Mouse (Mus musculus) adrenal gland, adult 18-20 months (tissue): ENCODE measurements around the gene Insl6. TPM values are rescaled to one million over a fixed set of nuclear protein-coding genes. Genes with fewer than 3 reads are reported as not detected.

Experiments used
- DNase-seq, 2 experiments: peaks; one replicate each; pipeline ENCODE4 v3.0.0; 2021 to 2022; ENCODE audit warnings: low spot score in 2 of 2
- long read RNA-seq, 2 experiments: library from polyadenylated mRNA; stranded (forward); transcript quantifications; one replicate each; pipeline ENCODE4 v2.0.0; 2021
- total RNA-seq, 2 experiments: library from RNA; stranded (reverse); gene quantifications; 1 replicate in 1 of 2; 2 replicates in 1 of 2; pipeline ENCODE4 v1.2.3; 2021

Insl6 gene
- total RNA-seq: 1 to 10 TPM in 1 of 2 experiments, under 1 TPM in 1; 0.76 to 1.5 TPM
- long read RNA-seq, experiment 1: 0 reads
- long read RNA-seq, experiment 2: 0 reads

DNA sequence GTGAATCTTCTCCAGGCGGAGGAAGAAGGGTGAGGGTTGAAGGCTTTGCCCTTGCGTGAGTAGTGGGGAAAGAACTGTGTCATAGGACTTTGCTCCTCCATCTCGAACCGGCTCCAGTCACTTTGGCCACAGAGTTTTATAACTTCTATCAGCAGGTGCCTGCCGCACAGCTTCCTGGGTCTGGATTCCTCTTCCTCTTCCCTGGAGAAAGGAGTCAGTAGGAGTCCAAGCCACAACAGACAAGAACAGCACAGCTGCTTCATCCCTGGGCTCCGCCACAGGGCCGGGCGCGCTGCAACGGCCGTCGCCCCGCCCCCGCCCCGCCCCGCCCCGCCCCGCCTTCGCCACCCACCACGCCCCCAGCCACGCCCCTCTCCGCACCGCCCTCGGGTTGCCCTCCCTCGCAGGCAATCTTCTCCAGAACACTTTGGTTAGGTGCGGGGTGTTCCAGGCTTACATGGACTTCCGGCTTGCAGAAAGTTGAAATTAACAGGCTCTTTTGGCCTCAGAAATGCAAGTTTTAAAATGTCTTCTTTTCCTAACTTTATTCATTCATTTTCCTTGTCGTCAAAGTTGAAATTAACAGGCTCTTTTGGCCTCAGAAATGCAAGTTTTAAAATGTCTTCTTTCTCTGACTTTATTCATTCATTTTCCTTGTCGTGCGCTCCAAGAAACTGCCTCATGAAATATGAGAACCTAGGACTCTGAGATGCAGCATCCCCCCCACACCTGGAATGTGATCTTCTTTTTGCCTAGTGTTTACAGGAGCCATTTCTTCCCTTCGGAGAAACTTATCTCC, at the start of gene Insl6:
Gene Insl6 (minus strand): TSS at position 304 of the 799 bp plus-strand sequence.
- peak; percentile 61 to 69 for DNase-seq

DNA sequence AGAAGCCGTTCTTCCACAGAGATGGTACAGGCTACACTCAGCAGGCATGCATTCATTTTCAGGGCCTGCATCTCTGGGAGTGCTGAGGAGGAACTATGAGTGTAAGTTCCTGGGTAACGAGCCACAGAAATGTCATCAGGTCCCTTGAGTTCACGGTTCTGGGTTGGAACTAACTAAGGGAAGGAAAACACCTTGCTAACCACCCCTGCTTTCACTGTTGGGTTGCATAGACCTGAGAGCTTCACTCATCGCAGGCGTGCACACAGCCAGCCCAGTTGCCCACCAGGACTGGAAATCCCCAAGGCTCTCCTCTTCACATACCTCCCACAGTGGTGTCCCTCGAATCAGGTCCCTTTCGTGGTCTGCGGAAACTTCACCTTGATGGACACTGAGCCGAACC, 49.8 kb upstream of the Insl6 start:
- no peak for DNase-seq

DNA sequence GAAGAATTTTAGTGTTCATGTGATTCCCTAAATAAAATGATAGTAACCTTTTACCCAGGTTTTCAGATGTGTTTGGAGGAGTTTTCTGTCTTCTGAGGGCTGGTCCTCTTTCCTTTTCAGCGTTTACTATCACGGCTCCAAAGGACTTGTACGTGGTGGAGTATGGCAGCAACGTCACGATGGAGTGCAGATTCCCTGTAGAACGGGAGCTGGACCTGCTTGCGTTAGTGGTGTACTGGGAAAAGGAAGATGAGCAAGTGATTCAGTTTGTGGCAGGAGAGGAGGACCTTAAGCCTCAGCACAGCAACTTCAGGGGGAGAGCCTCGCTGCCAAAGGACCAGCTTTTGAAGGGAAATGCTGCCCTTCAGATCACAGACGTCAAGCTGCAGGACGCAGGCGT, 48.3 kb upstream of the Insl6 start:
- DNase-seq: no peak

DNA sequence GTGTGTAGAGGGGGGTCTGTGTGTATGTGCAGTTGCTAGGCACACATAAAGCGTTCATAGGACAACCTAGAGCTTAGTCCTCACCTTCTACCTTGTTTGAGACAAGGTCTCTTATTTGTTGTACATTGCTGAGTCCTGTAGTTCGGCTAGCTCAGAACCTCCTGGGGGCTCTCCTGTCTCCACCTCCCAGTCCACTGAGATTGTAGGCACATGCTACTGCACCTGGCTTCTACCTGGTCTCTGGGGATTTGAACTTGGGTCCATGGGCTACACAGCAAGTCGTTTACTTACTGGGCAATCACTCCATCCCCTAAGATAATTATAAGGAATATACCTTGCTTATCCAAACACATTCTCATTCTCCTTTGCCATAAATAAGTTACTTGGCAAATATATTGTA, 47.5 kb upstream of the Insl6 start:
- DNase-seq: no peak

DNA sequence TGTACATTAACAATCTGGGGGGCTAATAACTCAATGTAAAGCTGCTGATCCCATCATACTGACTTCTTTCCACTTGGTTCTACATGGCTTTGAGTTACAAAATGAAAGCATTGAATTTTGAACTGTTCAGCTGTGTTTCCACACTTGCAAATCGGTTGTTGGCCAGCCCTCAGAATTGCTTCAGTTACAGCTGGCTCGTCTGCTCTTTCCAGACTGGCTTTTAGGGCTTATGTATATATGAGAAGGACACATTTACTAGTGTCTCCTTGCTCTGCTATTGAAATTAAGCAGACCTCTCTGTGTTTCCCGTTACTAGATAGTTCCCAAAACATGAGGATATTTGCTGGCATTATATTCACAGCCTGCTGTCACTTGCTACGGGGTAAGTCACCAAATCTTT, 47.0 kb upstream of the Insl6 start:
- DNase-seq: no peak

- DNase-seq: no peak
Measured at GRCm38 (mm10) chr19:29371284-29372081, 46.3 kb upstream of the Insl6 start.

GRCm38 (mm10) chr19:29370545-29371283, 45.6 kb upstream of the Insl6 start:
- DNase-seq: no peak

- DNase-seq: no peak
Measured at GRCm38 (mm10) chr19:29370112-29370511, 45.0 kb upstream of the Insl6 start.

DNA sequence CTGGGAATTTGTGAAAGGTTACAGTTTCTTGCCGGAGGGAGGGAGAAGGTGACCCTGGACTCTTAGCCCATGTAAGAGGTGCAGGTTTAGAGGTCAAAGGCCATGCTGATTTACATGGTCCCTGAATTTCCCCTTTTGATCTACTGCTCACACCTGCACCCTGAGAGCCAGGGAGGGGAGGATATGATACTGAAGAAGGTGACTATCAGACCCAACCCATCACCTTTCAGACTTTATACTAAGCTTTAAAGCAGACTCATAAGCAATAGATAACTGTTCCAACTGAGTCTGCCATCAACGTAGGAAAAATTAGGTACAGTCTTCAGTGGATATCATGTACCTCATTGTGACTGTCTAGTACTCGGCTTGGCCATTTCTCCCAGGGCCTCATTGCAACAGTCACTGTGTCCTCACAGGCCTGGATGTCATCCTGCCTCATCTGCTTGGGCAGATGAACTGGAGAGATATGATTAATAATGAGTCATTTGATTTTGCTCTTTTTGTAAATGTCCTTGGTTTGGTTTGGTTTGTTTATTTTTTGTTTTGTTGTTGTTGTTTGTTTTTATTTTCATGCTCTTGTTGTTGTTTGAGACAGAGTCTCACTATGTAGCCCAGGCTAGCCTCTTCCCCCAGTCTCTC, 43.6 kb upstream of the Insl6 start:
- no peak for DNase-seq

DNA sequence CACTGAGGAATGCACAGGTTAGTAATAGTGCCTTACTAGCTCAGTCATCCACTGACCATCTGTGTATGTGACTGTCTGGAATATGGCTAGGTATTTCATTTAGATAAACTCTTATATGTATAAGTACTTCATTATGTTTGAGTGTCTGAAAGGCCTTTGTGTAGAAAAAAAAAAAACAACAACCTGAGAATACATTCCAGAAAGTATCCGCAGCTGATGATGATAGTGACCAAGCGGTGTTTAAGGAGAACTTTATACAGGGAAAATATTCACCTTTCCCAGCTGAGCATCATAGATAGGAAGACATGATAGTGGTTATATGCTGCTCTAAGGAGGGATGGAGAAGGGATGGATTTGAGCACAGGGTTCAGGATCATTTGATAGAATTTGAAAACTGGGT, 42.9 kb upstream of the Insl6 start:
- no peak for DNase-seq

DNA sequence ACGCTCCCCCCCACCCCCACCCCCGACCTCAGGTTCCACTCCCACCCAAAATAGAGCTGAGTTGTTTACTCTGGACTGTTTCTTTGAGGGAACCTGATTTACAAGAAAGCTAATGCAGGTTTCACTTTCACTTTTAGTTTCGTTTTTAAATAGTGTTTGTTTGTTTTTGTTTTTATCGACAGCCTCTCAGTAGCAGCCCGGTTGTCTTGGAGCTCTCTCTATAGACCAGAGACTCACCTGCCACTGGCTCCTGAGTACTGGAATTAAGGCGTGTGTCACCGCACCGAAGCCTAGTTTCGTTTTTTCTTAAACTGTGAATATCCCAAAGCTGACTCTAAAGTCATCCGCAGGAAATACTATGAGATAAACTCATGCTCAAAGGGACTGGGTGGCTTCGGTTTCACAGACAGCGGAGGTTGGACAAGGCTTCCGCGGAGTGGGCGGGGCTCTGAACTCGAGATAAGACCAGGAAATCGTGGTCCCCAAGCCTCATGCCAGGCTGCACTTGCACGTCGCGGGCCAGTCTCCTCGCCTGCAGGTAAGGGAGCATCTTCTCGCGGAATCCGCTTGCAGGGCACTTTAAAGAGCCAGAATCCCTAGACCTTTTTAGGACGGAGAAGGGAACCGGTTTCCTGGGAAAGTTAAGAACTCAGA, 41.9 kb upstream of the Insl6 start, which contains the start of the genes Plgrkt and Cd274:
Gene Plgrkt (minus strand): TSS at position 422 of the 654 bp plus-strand sequence.
Gene Cd274 (plus strand): TSS at position 487 of the 654 bp plus-strand sequence.
- peak; percentile 68 to 76 for DNase-seq

DNA sequence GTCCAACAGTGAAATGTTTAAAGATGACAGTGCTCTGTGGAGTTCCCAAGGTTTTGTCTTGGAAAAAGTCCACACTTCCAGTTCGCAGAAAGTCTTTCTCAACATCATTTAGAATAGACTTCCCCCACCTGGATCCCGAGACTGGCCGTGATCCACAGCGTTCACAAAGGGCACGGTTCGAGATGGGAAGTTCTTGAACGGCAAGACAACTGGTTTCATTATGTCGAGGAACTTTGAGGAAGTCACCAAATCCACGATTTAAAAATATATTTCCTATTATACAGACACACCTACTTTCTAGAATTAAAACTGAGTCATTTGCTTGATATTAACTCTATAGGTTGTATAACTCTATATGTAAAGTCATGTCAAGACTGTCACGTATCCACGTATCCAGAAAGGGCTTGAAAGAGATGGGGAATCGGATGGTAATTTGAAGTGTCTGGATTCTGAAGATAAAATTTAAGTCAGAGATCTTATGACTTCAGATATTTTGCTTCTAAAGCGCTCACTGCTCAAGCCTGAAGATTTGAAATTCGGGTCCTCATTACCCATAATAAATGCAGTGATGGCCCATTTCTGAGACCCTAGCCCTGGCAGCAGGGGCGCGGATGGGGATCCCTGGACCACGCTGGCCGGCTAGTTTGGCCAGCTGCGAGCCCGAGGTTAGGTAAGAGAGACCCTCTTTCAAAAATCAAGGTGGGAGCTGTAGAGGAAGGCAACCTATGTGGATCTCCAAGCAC, 41.2 kb upstream of the Insl6 start:
- no peak for DNase-seq

DNA sequence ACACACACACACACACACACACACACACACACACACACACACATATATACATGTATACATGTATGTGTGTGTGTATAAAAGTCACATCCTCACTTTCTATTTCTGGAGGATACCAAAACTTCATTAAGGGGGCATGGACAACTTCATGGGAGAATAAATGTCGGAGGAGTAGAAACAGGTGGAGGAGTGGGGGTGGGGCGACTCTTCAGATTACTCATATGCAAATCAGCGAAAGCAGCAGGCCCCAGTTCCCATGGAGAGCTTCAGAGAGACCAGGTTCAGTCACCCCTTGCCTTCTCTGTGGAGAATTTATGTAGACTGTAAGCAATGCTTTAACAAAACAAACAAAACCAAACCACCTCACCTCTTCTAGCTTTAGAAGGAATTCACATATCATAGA, 39.9 kb upstream of the Insl6 start:
- no peak for DNase-seq

- no peak for DNase-seq
Measured at GRCm38 (mm10) chr19:29364076-29364475, 38.9 kb upstream of the Insl6 start.

DNA sequence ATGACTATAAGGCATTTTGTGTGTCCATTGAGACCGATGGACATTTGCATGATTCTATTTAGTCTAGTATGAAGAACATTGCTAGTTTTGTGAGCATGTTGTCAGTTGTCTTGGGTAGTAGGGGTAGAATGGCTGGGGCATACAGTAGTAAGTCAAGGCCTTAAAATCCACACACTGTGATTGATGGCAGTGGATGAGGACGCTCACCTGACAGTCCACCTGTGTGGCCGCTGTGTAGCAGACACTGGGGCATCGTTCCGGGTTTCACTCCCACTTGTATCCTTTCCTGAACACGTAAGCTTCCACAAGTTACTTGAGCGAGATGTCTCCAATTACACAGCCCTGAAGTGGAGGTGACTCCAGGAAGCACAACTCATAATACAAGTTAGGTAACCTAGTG, 38.4 kb upstream of the Insl6 start:
- DNase-seq: no peak

DNA sequence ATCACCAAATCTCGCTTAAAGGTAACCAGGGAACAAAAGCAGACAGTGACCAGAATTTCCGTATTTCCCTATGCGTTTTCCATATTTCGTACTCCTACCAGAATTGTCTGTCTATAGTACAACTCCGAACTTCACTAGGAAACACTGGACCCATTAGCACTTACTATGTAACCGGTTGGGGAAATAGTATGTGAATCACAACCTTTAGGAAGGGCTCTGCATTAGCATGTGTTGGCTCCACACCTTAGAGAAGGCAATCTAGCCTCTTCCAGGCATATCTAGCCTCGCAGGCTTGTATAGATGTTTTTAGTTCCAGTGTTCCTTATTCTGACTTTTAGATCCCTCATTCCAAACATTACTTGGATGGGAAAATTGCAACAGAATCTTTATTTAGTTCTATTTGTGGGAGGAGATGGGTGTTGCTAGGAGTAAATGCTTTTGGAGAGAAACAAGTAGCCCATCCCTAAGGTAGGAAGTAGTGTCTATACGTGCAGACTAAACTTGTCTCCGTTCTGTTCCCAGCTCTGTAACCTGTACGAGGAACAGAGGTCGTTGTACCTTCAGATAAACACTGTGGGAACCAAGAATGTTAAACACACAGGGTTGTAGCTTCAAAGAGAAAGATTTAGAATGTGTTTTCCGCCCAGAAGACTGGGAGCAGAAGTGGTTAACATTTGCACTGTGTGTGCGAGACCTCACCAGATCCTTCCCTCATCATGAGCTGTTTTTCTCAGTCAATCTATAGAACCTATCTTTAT, 37.2 kb upstream of the Insl6 start:
- DNase-seq: no peak

DNA sequence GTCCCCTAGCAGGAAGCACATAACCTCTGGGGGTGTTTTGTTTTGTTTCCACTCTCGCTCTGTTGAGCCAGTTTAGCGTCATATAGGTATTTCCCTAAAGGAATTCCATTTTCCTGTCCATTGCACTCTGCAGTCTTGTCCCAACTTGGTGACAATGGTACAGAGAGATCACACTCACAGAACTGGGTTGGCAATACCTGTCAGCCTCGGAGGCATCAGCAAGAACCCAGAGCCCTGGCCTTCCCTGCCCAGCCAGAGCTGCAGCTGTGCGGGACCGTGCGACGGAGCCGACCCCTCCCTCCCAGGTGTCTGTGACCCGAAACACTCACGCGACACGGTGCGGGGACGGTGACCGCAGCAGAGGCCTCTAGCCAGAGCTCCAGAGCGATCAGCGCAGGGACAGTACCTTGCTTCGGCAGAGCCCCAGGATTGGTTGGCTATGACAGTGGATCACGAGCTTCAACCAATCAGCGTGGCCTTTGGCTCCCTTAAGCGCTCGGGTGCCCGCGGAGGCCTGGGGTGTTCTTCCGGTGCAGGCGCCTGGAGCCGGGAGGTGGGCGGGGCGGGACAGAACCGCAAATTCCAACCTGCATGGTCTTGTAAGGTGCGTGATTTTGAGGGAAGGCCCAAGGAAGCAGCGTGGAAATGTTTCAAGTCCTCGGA, 36.4 kb upstream of the Insl6 start:
- DNase-seq: peak; percentile 79 to 82

DNA sequence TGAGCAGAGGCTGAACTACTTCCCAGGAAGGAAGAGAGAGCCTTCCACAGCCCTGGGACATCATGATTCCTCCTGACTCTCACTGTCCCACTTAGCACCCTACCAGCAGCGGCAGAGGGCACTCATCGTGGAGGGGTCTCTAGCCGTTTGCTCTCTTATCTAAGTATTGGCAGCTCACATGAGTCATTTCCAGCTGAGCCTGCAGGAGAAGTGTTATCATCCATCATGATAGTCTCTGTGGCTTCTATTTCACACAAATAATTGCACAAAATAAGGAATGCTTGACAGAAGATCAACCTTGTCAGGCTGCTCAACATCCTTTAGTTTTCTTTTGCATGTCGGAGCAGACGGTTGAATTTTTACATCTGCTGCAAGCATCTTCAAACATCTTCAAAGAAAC, 35.1 kb upstream of the Insl6 start:
- no peak for DNase-seq
